Mouse (Mus musculus): ENCODE data around the gene Selenok. TPM values are rescaled to one million over a fixed set of nuclear protein-coding genes. Genes with fewer than 3 reads are reported as not detected.

Gene Selenok
- total RNA-seq (2021), result 100 to 1,000 TPM; 118 to 119 TPM
- long read RNA-seq, experiment 1, transcript Selenok-201 (5 exons, 1,678 nt), result major isoform, 284 of 290 reads
- long read RNA-seq, experiment 1, partial matches to known transcripts, result 5 of 290 reads
- long read RNA-seq, experiment 1, other reads (novel, unspliced or antisense), result 1 of 290 reads
- long read RNA-seq, experiment 2, transcript Selenok-201 (5 exons, 1,678 nt), result major isoform, 117 of 118 reads
- long read RNA-seq, experiment 2, partial matches to known transcripts, result 0 of 118 reads
- long read RNA-seq, experiment 2, other reads (novel, unspliced or antisense), result 1 of 118 reads

DNA sequence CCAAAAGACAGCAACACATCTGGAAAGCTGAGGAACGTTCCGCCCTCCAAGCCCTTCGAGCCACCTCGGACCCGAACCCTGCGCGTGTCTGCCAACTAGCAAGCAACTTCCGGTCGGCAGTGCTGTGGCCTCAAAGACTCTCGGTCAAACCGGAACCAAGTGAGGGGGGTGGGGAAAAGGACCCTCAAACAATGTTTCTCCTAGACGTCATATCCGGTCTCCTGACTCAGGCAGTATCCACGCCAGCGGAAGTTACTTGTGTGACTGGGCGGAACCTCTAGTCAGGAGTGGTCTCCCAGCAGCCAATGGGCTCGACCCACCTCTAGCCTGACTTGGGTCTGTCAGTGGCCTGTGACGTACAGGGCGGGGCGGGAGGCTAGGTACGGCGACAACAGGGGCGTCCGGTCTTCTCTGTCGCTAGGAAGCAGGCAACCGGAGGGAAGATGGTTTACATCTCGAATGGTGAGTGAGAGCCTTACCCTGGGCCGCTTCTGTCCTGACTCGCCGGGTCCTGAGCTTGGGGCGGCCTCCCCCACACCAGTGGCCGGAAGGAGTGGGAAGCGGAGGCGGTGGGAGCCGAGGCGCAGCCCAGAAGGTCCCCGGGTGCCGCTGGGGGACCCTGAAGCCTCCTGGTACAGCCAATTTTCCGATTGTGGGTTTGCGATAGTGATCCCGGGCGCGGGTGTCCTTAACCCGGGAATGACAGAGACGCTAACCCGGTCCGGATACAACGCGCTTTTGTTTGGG, at the start of gene Selenok:
Gene Selenok, plus strand, starts transcription at position 234 of the 747 bp plus-strand sequence.
- peak; percentile 94 for DNase-seq

DNA sequence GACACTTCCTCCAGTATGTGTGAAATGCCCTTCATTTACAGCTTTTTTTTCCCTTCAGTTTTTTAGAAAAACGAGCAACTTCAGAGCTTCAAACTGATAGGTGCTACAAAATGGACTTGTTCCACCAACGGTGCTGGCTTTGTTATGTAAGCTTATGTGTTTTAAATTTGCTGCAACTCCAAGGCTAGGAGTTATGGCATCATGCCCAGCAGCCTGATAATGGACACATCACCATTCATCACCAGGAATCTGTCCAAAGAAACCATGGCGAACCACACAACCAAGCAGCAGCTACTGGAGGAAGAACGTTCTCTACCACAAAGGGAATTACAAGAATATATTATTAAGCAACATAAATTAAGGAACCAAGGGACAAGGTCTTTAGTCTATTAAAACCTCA, 39.1 kb upstream of the Selenok start:
- DNase-seq, result peak; percentile 81

DNA sequence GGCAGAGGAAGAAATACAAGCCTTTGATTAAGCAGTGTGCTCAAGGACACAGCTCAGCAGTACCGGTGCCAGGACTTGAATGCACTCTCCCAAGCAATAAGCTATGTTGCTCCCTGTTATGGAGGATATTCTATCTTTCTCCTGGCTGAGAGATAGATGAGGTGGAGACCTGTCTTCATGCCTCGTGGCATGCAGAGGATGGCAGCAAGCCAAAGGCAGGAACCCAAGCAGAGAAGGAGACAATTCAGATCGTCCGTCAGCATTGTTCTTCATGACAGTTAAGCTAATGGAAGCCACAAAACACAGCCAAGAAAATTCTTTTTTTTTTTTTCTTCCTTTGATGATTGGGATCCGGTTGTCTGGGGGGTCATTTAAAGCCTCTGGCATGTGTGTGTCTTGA, 32.6 kb upstream of the Selenok start:
- DNase-seq, result peak; percentile 6 to 27

DNA sequence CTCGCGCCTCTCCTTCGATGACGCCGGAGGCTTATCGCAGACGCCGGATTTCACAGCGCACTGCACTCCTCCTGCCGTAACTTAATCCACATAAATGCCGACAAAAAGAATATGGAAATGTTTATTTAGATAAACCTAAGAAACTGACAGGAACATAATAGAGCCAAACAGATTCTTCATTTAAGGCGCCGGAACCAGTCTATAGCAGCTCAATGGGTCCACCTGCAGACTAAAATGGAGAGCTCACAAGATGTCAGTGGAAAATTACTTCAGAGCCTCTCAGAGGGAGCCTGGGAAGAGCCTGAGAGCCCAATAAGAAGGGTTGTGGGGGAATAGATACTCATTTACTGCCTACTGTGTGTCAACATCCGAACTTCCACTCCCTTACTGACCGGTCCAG, 30.6 kb upstream of the Selenok start:
- DNase-seq, result peak; percentile 5 to 37

- no peak for DNase-seq
Observed at GRCm38 (mm10) chr14:29939600-29940312, 28.4 kb upstream of the Selenok start.

DNA sequence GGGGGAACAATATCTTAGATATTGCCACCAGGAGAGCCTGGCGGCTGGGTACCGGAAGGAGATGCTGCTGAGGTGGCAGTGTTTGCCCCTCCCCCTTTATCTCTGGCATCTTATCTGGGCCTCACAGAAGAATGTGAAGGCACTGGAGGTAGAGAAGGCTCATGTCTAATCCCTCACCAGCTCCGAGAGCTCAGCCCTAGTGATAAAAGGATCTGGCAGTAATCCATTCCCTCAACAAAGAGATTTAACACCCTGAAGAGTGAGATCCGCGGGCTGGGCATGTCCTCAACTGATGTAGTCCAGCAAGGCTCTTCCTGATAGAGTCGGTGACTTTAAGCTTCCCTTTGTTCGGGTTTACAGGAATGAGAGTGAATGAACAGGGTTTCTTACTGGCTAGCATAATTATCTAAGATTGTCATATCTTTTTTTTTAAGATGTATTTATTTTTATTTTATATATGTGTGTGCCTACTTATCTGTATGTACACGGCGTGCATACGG, 27.7 kb upstream of the Selenok start:
- no peak for DNase-seq

- peak; percentile 42 to 59 for DNase-seq
Observed at GRCm38 (mm10) chr14:29940877-29941276, 27.2 kb upstream of the Selenok start.

- no peak for DNase-seq
Observed at GRCm38 (mm10) chr14:29946761-29947309, 21.3 kb upstream of the Selenok start.

DNA sequence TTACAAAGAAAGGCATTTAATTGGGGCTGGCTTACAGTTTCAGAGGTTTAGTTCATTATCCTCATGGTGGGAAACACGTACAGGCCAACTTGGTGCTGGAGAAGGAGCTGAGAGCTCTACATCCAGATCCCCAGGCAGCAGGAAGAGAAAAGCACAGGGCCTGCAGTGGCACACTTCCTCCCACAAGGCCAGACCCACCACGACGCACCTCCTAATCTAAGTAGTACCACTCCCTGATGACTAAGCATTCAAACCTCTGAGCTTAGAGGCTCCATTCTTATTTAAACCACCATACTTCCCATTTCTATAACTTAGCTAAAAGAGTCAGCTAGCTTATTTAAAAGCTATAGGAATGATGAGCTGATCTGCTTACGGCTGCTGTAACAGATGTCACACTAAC, 17.3 kb upstream of the Selenok start:
- no peak for DNase-seq

DNA sequence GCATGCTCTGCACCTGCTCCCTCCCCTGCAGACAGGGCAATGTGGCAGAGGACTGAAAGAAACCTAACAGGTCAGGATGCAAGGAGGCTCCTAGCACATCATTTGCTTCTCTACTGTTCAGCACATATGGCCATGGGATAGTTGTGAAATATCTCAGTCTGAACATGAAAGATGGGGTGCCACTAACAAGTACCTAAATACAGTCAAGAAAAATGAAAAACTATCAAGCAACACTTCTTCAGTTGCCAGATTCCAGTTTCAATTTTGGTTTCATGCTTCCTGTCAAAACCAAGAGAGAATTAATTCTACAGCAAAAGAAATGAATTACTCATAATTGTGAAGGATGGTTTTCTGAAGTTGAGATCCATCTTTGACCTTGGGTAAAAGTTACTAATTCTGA, 10.7 kb upstream of the Selenok start:
- DNase-seq, result no peak

GRCm38 (mm10) chr14:29967611-29968010, 497 bp upstream of the Selenok start:
- no peak for DNase-seq

- no peak for DNase-seq
Observed at GRCm38 (mm10) chr14:29971446-29971845, 3.3 kb downstream of the Selenok start.

DNA sequence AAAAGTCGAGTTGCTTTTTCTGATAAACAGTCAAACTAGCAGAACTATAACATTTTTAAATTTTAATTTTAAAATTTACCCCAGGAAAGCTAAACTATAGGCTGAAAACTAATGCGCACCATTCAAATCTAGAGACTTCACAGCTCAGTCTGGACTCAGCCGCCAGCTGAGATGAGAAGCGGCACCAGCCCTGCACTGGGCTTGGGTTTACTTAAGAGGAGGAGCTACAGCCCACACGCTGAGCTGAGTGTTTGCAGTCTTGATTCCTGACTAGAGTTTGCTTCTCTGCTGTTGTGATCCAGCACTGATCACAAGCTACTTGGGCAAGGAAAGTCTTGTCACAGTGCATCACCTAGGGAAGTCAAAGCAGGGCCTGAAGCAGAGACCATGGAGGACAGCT, 3.9 kb downstream of the Selenok start:
- DNase-seq, result no peak

GRCm38 (mm10) chr14:29976927-29977326, 8.8 kb downstream of the Selenok start:
- DNase-seq, result no peak

- DNase-seq, result peak; percentile 95 to 96
Observed at GRCm38 (mm10) chr14:29978254-29979204, 10.4 kb downstream of the Selenok start, which contains the start of gene Actr8. Actr8 (plus strand) TSS chr14:29978337.

- DNase-seq, result peak in 1 of 2 experiments; percentile 41
Observed at GRCm38 (mm10) chr14:29980447-29981205, 12.5 kb downstream of the Selenok start.

DNA sequence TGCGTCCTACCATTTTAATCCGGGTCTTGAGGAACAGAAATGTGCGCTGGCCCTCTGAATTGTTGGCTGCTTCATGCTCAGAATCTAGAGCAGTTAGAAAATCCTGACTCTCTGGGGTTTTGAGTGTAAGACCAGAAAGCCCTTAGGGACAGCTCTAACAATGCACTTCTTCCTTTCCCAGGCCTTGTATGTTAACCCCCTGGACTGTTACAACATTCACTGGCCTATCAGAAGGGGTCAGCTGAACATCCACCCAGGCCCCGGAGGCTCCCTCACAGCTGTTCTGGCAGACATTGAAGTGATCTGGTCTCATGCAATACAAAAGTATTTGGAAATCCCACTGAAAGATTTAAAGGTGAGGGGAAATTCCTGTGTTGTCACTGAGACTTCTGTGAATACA, 18.0 kb downstream of the Selenok start:
- no peak for DNase-seq

- DNase-seq, result no peak
Observed at GRCm38 (mm10) chr14:29987276-29987675, 19.2 kb downstream of the Selenok start.

GRCm38 (mm10) chr14:29987739-29988138, 19.6 kb downstream of the Selenok start:
- DNase-seq, result no peak

DNA sequence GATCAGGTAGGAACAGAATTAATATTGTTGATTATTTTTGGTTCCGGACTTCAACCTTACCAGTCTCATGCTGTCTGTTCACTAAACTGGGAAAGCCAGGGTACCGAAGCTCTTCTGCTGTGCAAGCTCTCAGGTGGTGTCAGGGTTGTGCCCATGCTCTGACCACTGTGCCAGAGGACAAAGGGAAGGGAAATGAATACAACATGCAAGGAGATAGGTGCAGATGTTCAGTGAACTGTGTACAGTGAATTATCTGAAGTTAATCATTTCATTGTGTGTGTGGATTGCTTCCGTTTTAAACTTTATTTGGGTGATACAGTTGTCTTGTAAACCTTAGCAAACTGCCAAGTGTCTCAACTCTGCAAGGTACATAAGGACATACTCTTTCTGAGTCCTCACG, 20.2 kb downstream of the Selenok start:
- DNase-seq, result no peak

Data from adrenal gland, postnatal 36 days (tissue).